Mouse (Mus musculus) inflammation-experienced regulatory T-cells, adult 6 months (primary cell): ENCODE data around the gene Lsm12. TPM values are rescaled to one million over a fixed set of nuclear protein-coding genes. Genes with fewer than 3 reads are reported as not detected.
"Not testable (repeated sequence)": the region's sequence is repeated elsewhere in the genome, so short reads cannot be mapped to it uniquely, and the experiment has no call there.

Experiments
- ATAC-seq: one replicate; pipeline ENCODE4 v1.8.0; 2017
- polyA plus RNA-seq, 3 experiments: library from polyadenylated mRNA; unstranded; fragments of 100-300 nt; shearing (Covaris generic); gene quantifications; one replicate each; pipeline ENCODE4 v1.2.1; 2017

Lsm12 gene
- polyA plus RNA-seq, 3 experiments from 2014 or later: 58.3 to 99.6 (median 68.0) TPM

DNA sequence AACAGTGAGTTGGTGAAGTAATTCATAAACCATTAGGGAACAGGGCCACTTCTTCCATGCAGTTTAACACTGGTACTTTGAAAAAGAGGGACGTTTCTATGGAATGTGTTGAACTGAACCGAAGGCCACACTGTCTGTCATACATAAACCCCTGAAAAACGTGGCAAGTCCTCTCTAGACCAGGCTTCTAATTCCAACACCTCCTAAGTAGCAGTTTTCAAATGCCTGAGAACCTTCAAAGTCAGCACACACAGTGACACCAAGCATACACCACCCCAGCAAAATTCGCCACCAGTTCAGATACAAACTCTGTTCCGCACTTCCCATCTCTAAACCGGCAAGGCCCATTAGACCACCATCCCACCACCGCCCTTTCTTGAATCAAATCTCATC lies 847 bp downstream of the Lsm12 start:
- ATAC-seq: no peak

DNA sequence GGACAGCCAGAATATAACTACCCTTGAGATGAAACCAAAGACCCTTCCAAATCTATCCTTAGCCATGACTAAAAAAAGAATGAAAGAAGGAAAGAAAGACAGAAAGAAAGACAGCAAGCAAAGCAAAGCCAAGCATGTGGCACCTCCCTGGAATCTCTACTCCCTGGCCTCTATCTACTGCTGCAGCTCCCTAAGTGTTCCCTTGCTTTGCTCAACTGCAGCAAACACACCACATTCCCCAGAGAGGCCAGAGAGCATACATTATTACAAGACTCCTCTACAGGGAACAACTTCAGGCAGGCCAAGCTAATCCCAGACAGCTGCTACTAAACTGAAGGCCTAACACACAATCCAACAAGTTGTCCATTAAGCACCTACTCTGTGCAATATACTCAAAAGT lies 5.3 kb downstream of the Lsm12 start:
- no peak for ATAC-seq

DNA sequence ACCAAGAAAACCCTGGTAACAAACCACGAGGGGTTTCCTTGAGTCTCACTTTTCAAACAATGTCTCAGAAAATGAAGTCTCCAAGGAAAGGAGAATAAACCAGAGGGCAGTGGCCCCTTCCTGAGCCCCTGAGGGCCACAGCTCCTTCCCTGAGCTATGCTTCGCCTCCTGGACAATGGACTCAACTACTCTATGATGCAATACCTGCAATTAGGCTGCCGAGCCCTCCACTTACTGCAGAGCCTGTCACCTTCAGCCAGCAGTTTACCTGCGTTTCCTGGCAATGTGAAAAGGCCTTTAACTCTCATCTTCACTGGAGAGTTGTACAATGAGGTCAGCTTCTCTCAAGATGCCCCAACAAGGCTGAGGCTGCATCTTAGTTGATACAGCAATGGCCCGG lies 16.4 kb downstream of the Lsm12 start:
- no peak for ATAC-seq

DNA sequence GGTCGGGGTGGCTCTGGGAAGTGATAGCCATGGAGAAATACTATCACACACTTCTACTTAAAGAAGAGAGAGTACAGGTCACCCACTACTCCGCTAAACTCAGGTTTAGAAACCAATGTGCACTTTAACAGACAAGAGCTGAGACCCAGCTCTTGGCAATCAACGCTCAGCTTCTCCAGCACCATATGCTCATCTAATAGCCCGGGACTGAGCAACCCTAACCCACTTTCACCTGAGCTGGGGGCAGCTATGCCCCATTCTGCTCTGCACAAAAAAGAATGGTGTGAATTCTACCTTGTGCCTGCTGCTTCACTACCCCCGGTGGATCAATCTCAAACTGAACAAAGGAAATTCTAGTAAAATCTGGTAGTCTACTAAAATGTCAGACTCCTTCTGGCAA lies 17.6 kb downstream of the Lsm12 start:
- no peak for ATAC-seq

DNA sequence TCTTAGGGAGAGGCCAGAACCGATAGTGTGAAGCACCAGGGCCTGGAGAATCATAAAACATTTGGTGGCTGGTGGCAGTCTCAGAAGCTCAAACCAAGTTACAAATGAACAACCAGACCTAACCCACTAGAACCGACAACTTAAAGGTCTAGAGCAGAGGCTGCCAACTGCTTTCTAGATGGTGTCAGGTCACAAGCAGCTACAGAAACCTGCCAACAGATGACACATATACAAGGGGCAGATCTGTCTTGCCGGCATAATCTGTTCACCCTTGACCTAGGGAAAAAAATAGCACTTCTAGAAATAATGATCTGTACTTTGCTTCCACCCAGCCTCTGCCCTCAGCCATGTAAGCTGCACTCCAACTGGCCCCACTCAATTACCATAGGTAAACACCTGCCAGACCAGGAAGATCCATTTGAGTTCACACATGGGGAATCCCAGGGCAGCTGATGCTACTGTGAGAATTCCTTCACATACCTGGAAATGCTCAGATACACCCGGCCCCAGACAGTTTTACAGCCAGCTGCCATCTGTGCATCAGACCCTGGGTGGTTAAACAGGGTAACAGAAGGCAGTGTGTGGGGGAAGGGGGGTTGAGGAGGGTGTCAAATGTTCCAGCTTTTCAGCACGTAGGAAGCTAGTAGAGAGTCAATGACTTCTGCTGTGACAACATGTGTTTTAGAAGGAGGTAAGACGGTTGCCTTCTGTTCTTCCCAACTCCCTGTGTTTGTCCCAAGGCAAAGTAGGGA lies 18.9 kb downstream of the Lsm12 start:
- no peak for ATAC-seq

DNA sequence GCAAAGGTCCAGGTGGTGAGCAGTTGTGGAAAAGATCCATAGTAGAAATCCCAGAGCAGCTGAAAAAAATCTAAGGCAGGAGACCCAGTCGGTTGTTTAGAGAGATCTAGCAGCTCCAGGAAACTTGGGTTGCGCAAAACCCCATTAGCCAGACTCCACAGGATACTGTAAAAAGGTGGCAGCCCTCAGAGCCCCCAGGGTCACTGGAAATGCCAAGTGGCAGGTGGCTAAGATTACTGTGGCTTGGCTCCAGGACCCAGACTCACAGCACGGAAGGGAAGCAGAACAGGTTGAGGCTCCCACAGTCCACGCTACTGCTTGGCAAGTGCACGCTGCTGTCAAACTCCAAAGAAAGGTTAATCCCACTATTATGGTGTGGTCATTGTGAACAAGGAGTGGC lies 25.3 kb downstream of the Lsm12 start:
- no peak for ATAC-seq

DNA sequence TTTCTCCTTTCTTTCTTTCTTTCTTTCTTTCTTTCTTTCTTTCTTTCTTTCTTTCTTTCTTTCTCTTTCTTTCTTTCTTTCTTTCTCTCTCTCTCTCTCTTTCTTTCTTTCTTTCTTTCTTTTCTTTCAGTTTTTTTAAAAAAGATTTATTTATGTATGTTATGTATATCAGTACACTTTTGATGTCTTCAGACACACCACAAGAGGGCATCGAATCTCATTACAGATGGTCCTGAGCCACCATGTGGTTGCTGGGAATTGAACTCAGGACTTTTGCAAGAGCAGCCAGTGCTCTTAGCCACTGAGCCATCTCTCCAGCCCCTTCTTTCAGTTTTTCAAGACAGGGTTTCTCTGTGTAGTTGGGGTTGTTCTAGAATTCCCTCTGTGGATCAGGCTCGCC lies 27.1 kb downstream of the Lsm12 start:
- not testable (repeated sequence) for ATAC-seq

DNA sequence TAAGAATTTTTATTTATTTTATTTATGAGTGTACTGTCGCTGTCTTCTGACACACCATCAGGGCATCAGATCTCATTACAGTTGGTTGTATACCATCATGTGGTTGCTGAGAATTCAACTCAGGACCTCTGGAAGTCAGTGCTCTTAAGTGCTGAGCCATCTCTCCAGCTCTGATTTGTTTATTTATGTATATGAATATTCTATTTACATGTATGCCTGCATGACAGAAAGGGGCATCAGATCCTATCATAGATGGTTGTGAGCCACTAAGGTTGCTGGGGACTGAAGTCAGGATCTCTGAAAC lies 28.4 kb downstream of the Lsm12 start:
- no peak for ATAC-seq

DNA sequence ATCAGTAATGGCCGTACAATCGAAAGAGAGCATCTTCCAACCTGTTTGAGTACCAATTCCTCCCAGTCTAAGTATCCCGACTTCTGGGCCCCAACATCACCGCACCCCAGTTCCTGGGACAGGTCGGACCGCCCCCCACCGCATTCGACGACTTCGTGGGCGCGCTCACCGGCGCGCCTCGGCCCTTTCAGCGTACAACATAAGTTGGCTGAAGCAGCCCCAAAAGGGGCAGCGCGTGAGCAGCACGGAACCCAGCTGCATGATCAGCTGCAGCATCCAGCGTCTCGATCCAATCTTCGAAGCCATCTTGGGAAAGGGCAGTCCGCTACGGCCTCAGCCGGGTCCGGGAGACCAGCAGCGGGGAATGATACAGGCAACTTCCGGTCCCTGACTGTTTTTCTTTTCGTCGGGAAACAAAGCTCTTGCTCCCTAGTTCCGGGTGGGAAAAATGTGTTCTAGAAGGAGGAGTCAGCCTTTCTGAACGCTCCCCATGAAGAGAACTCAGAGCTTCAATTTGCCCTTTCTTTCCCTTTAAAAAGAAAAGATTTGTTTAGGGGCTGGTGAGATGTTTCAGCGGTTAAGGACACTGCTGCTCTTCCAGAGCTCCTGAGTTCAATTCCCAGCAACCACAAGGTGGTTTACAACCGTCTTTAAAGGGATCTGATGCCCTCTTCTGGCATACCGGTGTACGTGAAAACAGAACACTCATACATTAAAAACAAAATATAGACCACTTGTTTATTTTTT lies 28.9 kb downstream of the Lsm12 start, which contains the start of gene Tmem101:
Tmem101 (minus strand) TSS at position 366 of the 747 bp plus-strand sequence.
- ATAC-seq: peak; percentile 69

DNA sequence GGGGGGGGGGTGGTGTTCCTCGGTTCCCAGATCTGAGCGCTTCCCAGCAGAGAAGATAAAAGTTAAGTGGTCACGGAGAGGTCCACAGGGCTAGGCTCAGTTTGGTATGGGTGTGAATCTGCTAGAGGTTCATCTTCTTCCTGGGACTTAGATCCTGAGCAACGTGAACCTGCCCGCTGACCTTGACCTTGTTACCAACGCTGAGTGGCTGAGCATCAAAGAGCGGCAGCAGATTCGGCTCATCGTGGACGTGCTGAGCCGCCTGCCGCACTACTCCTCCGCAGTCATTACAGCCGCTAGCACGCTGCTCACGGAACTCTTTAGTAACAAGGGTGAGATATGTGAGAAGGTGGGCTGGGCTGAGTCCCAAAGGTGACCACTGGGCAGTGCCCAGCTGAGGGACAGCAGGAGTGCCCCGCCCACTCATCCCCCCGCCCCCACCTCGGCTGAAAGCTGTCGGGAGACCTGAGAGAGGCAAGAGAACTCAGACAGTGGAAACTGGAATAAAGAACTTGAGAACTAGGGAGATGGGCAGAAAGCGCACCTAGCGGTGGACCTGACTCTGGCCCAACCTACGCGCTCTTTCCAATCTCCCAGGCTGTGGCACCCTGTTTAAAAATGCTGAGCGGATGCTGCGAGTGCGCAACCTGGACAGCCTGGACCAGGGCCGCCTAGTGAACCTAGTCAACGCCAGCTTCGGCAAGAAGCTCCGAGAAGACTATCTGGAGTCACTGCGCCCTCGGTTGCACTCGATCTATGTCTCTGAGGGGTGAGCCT lies 37.7 kb downstream of the Lsm12 start:
- ATAC-seq: no peak

DNA sequence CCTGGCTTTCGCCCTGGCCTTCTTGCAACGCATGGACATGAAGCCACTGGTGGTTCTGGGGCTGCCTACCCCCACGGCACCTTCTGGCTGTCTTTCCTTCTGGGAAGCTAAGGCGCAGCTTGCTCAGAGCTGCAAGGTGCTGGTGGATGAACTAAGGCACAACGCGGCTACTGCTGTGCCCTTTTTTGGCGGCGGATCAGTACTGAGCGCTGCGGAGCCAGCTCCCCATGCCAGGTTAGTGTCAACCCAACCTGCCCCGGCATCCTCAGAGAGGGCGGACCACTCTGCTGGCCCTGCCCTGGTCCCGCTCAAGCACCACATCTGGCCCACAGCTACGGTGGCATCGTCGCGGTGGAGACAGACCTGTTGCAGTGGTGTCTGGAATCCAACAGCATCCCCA lies 38.6 kb downstream of the Lsm12 start:
- no peak for ATAC-seq

DNA sequence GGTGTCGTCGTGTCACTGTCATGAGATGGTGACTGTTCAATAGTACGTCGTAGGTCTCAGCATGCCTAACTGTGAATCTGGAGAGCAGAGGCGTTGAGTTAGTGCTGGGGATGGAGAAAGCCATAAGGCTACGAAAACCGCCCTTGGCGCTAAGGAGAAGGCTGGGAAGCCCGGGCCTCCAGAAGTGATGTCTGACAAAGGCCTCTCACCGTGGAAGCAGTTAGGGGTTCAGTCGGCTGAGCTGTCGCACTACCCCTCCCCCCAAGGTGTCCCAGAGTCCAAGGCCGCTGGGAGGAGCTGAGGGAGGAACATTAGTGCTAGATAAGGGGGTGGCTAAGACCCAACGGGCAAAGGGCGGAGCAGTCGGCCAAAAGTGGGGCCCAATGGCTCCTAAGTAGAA lies 39.1 kb downstream of the Lsm12 start:
- ATAC-seq: no peak

DNA sequence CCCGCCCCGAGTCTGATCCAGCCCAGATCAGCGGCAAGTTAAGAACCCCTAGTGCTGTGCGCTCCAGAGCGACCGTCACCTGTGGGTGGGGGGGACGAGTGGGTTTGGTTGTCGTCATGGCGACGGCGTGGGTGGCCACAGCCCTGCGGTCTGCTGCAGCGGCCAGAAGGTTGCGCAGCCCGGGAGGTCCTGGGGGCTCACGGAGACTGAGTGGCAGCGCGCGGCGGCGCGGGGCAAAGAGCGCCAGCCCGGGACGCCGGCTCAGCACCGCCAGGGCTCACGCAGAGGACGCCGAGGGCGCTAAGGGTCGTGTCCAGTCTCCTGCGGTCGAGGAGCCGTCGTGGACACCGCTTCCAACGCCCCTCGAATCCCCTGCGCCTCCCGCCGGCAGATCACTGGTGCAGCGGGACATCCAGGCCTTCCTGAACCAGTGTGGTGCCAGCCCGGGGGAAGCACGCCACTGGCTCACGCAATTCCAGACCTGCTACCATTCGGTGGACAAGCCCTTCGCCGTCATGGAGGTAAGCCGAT lies 39.6 kb downstream of the Lsm12 start, which contains the start of gene Nags:
Nags (plus strand) TSS at position 43 of the 531 bp plus-strand sequence.
- no peak for ATAC-seq

DNA sequence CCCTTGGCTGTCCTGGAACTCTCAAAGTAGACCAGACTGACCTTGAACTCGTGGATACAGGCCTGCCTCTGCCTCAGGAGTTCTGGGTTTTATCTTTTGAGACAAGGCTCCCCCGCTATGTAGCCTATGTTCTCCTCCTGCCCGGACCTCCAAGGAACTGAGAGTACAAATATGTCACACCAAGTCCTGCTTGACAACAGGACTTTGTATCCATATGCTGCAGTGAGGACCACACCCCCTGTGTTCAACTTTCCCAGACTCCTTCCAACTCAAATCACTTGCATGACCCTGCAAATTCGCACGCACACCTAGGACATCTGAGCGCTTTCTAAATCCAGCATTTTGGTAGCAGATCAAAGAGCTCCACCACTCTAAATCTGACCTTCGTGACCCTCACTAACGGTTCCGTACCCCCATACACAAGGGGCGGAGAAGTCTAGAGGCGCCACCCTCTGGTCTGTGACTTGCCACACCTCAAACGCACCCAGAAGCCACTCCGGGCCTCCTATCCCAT lies 40.1 kb downstream of the Lsm12 start:
- ATAC-seq: no peak

DNA sequence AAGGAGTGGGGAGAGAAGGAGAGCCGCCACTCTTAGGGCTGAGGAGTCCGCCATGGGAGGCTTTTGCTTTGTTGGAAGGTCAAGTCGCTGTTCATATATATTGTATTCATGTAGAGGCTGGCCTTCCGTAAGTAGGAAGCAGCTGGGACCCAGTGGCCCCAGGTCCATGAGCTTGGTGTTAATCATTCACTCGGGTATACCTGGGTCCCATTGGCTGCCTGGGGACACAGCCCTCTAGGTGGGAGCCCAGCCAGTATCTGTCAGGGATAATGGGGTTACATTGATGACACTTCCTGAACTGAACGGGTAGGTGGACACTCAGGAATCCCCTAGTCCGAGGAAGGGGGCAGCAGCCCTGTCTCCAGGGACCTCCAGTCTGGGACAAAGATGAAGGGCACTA lies 42.7 kb downstream of the Lsm12 start:
- no peak for ATAC-seq

DNA sequence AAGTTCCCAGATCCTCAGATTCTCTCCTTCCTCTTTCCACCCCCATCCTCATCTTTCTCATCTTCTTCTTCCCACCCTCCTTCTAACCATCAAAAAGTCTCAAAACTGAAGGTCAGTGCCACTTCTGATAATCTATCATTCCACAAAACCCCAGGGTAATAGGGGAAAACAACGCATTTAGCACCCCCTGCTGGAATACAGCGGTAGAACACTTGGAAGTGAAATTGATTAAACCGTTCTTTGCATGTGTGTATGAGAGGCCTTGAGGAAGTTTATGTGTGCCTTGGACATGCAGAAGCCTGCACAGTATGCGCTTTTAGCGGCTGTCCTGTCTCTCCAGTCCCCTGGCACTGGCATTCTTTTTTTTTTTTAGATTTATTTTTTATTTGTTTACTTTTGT lies 44.6 kb downstream of the Lsm12 start:
- no peak for ATAC-seq

DNA sequence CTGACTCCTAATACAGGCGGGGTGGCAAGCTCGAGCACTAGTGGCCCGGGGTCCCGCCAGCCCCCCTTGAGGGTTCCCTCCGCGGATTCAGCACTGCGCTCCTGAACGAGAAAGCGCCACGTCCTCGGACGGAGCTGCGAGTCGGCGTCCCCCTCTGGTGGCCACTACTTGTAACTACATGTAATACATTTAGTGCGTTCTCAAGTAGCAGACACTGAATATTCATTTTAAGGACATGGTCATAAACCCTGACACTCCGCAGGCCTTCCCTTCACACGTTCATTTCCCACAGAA lies 46.7 kb downstream of the Lsm12 start:
- ATAC-seq: no peak

DNA sequence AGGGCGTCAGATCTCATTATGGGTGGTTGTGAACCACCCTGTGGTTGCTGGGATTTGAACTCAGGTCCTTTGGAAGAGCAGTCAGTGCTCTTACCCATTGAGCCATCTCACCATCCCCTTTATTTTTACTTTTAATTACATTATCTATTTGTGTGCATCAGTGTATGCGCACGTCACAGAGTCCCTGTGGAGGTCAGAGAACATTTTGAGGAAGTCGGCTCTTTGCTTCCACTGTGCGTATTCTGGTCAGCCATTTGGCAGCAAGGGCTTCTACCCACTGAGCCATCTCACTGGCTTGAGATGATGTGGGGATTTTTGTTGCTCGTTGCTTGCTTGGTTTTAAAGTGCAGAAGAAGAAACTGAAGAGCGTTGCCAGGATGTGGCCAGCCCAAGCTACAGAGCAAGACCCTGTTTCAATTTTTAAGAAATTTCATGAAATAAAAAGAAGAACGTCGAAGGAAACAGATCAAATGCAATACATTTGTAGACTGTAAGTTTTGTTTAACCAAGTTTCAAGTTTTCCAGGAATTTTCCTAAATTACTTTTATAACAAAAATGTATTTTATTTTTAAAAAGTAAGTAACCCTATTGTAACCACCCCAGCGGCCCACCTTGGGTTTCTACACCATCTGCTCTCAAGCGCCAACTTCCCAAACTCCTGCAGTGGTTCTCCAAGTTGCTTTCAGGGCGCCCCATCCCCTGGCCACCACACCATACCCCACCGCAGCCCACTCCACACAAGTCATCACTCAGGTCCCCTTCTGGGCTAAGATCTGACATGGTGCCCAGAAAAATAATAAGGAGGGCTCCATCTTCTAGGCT lies 47.3 kb downstream of the Lsm12 start:
- ATAC-seq: no peak

DNA sequence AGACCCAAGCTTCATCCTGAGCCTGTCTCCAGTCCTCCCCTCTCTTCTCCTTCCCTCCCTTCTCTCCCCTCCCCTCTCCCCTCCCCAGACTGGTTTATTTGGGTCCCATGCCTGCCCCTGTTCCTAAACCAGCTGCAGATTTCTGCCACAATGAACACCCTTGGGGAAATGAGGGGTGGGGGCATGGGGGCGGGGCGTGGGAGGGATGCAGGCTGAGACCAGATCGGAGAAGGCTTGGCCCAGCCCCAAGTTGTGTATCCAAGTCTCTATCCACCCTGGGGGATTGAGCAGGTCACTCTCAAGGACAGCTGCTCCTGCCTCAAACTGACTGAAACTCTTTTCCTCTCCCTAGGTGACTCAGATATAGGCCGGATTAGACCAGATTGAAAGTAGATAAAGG lies 50.6 kb downstream of the Lsm12 start:
- no peak for ATAC-seq

DNA sequence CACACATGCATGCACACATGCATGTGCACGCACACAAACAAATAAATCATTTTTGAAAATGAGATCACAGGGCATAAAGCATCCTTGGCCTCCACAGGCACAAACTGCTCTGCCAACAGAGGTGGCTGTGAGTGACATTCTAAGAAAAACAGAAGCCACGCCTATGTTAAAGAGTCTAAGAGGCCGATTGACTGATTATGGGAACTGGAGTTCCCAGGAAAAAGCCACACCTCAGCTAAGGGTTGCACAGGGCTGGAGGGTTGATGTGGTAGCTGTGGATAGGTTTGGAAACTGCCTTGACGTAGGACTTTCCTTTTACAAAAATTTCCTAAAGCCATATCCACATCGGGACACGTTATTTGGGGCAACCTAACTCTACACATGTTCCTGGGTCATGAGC lies 67.7 kb downstream of the Lsm12 start:
- no peak for ATAC-seq

DNA sequence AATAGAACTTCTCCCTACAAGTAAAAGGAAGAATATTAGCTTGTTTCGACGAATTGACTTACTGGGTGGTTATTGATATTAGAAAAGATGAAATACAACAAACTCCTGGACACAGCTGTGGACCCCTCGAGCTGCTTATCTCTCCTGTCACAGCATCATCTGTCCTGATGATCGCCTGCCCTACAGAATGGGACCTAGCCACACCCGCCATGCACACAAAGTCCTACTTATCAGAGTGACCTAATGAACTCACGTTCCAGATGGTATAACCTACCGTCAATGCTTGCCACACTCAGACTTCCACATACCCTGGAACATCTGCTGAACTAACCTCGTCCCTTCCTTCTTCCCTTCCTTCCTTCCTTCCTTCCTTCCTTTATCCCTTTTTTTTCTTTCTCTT lies 68.9 kb downstream of the Lsm12 start:
- no peak for ATAC-seq
